Mouse (Mus musculus) intestine, embryonic 14.5 days (tissue): ENCODE data around the gene Tmem35b. TPM values are rescaled to one million over a fixed set of nuclear protein-coding genes. Genes with fewer than 3 reads are reported as not detected.

ENCODE experiments used
- ATAC-seq: fragments of 200-750 bp; cut with Nextera tagmentation; replicated peaks from 2 replicates; pipeline ENCODE4 v1.8.0; 2017; ENCODE audit warnings: low read depth, moderate number of reproducible peaks, moderate TSS enrichment, moderate library complexity; ENCODE audit not compliant: low FRiP score, low TSS enrichment
- DNase-seq: peaks from one replicate; pipeline ENCODE4 v3.0.0-alpha.2; 2018; ENCODE audit warnings: low spot score
- H3K27ac ChIP-seq: fragments of 300-500 bp; sonication (generic); 2 replicates; pipeline ENCODE4 v1.5.1; 2014; ENCODE audit warnings: low read depth, mild to moderate bottlenecking, control low read depth
- H3K27me3 ChIP-seq: fragments of 300-500 bp; sonication (generic); replicated peaks from 2 replicates; pipeline ENCODE4 v1.6.1; 2014; ENCODE audit warnings: low read length, control low read depth; ENCODE audit not compliant: control insufficient read depth, insufficient read depth
- H3K36me3 ChIP-seq: fragments of 300-500 bp; sonication (generic); 2 replicates; pipeline ENCODE4 v1.6.1; 2014; ENCODE audit warnings: low read length, control low read depth; ENCODE audit not compliant: control insufficient read depth, insufficient read depth
- H3K4me1 ChIP-seq: fragments of 300-500 bp; sonication (generic); replicated peaks from 2 replicates; pipeline ENCODE4 v1.6.1; 2014; ENCODE audit warnings: low read length, control low read depth, mixed read lengths; ENCODE audit not compliant: control insufficient read depth, insufficient read depth
- H3K4me2 ChIP-seq: fragments of 300-500 bp; sonication (generic); 2 replicates; pipeline ENCODE4 v1.6.1; 2014; ENCODE audit warnings: low read length
- H3K4me3 ChIP-seq: fragments of 300-500 bp; sonication (generic); 2 replicates; pipeline ENCODE4 v1.5.1; 2014; ENCODE audit warnings: low read depth, low read length, control low read depth, mixed read lengths
- H3K9ac ChIP-seq: fragments of 300-500 bp; sonication (generic); 2 replicates; pipeline ENCODE4 v1.6.1; 2014; ENCODE audit warnings: mild to moderate bottlenecking, low read length
- H3K9me3 ChIP-seq: fragments of 300-500 bp; sonication (generic); 2 replicates; pipeline ENCODE4 v1.6.1; 2016; ENCODE audit warnings: low read length, control low read depth; ENCODE audit not compliant: control insufficient read depth
- WGBS: fragments of 180-500 bp; shearing (Covaris S2); extraction: QIAGEN DNeasy Blood & Tissue Kit; methylation state at CpG from one replicate; pipeline ENCODE4 v1.1.7; 2014; 5-methylcytosine and 5-hydroxymethylcytosine counted together
- polyA plus RNA-seq: library from polyadenylated mRNA; unstranded; fragments of >200 nt; fragmentation: Nextera tagmentation; extraction: Ambion mirVana; gene quantifications from 2 replicates; pipeline ENCODE4 v1.2.1, GENCODE M21; 2014

The Tmem35b gene
- polyA plus RNA-seq, 1 experiment from 2014 or later: 19.2 TPM

DNA sequence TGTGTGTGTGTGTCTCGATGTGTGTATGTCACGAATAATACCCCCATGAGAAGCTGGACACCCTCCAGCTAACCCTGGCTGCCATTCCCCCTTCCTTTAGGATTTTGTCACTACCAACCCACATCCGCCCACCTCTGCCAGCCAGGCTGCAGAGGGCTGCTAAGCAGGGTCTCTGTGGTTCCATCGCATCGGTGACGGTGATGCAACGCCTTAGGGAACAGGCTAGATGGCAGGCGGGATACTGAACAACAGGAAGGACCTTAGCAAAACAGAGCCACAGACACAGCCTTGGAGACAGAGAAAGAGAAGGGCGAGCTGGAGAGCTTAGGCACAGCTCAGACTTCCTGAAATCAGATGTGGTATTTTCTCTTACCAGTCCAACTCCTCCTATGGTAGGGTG, 55.2 kb downstream of the Tmem35b start:
- ATAC-seq: no peak
- Histone ChIP-seq H3K4me1 (no peaks in the 10 kb centered on the region), H3K27me3 (peaks cover 24% of the 10 kb centered on the region), H3K9ac (no peak overlapping the region), H3K27ac (no peak overlapping the region), H3K4me2 (no peak overlapping the region), H3K36me3 (no peaks in the 10 kb centered on the region), H3K9me3 (no peaks in the 10 kb centered on the region), H3K4me3 (no peak overlapping the region)
- DNase-seq: no peak
- 45% methylated on average over 9 of the region's 9 CpGs for WGBS

Other genes with a start within 250 kb of the Tmem35b start
- gene Zmym4, start 155.6 kb upstream of the Tmem35b start, polyA plus RNA-seq: 17.3 and 23.4 TPM in 2 replicates
- gene Sfpq, start 102.4 kb upstream of the Tmem35b start, polyA plus RNA-seq: 98.7 and 113 TPM in 2 replicates
- gene Zmym1, start 62.5 kb upstream of the Tmem35b start, polyA plus RNA-seq: 22.6 and 22.8 TPM in 2 replicates
- 20.3 and 25.2 TPM in 2 replicates for gene Zmym6, start 46.3 kb upstream of the Tmem35b start, polyA plus RNA-seq
- 1.5 and 1.6 TPM in 2 replicates for gene Dlgap3, start 45.5 kb downstream of the Tmem35b start, polyA plus RNA-seq
- 60.3 and 61.9 TPM in 2 replicates for gene Smim12, start 120.1 kb downstream of the Tmem35b start, polyA plus RNA-seq
- 22.5 and 22.9 TPM in 2 replicates for gene Gja4, start 190.3 kb downstream of the Tmem35b start, polyA plus RNA-seq
- 1.9 and 2.9 TPM in 2 replicates for gene Gjb3, start 207.2 kb downstream of the Tmem35b start, polyA plus RNA-seq
- gene Gjb4, start 230.4 kb downstream of the Tmem35b start, polyA plus RNA-seq: not detected in 2 replicates
- gene Gjb5, start 234.5 kb downstream of the Tmem35b start, polyA plus RNA-seq: 0.37 and 0.38 TPM in 2 replicates